Mouse (Mus musculus) kidney, postnatal 0 days (tissue): ENCODE results near the gene Cuedc1. TPM values are rescaled to one million over a fixed set of nuclear protein-coding genes. Genes with fewer than 3 reads are reported as not detected.
A peak's percentile ranks its signal among the peaks of the same experiment; 100 is the strongest.
"Not testable (repeated sequence)": the region's sequence is repeated elsewhere in the genome, so short reads cannot be mapped to it uniquely, and the experiment has no call there.

Source experiments
- ATAC-seq: fragments of 200-750 bp; cut with Nextera tagmentation; replicated peaks from 2 replicates; pipeline ENCODE4 v1.8.0; 2017; ENCODE audit warnings: low read depth, moderate number of reproducible peaks, moderate TSS enrichment, moderate library complexity; ENCODE audit not compliant: low FRiP score
- DNase-seq: peaks from one replicate; pipeline ENCODE4 v3.0.0-alpha.2; 2016; ENCODE audit warnings: low spot score
- H3K27ac ChIP-seq: fragments of 300-500 bp; sonication (generic); 2 replicates; pipeline ENCODE4 v1.5.1; 2014; ENCODE audit warnings: mild to moderate bottlenecking
- H3K27me3 ChIP-seq: fragments of 300-500 bp; sonication (generic); 2 replicates; pipeline ENCODE4 v1.6.1; 2014; ENCODE audit warnings: low read length, mixed read lengths; ENCODE audit not compliant: insufficient read depth
- H3K36me3 ChIP-seq: fragments of 300-500 bp; sonication (generic); 2 replicates; pipeline ENCODE4 v1.6.1; 2014; ENCODE audit warnings: low read length, mixed read lengths; ENCODE audit not compliant: insufficient read depth
- H3K4me1 ChIP-seq: fragments of 300-500 bp; sonication (generic); replicated peaks from 2 replicates; pipeline ENCODE4 v1.6.1; 2014; ENCODE audit warnings: antibody characterized with exemption, low read length, mixed read lengths; ENCODE audit not compliant: insufficient read depth
- H3K4me2 ChIP-seq: fragments of 300-500 bp; sonication (generic); 2 replicates; pipeline ENCODE4 v1.6.1; 2014; ENCODE audit warnings: mild to moderate bottlenecking, low read length, moderate library complexity, mixed read lengths
- H3K4me3 ChIP-seq: fragments of 300-500 bp; sonication (generic); replicated peaks from 2 replicates; pipeline ENCODE4 v1.5.1; 2014; ENCODE audit warnings: low read depth, low read length
- H3K9ac ChIP-seq: fragments of 300-500 bp; sonication (generic); 2 replicates; pipeline ENCODE4 v1.6.1; 2014; ENCODE audit warnings: low read depth, low read length
- H3K9me3 ChIP-seq: fragments of 300-500 bp; sonication (generic); replicated peaks from 2 replicates; pipeline ENCODE4 v1.6.1; 2016; ENCODE audit warnings: low read length, inconsistent platforms, mixed read lengths
- CTCF ChIP-seq: IDR thresholded peaks from 2 replicates; pipeline ENCODE4 v1.5.1; 2016; ENCODE audit warnings: antibody characterized with exemption, low read depth, mild to moderate bottlenecking, moderate library complexity
- WGBS: fragments of 180-500 bp; shearing (Covaris S2); extraction: QIAGEN DNeasy Blood & Tissue Kit; methylation state at CpG from one replicate; pipeline ENCODE4 v1.1.7; 2014; 5-methylcytosine and 5-hydroxymethylcytosine counted together
- polyA plus RNA-seq: library from polyadenylated mRNA; unstranded; fragments of >200 nt; fragmentation: Nextera tagmentation; extraction: Ambion mirVana; gene quantifications from 2 replicates; pipeline ENCODE4 v1.2.1, GENCODE M21; 2015

The Cuedc1 gene
- polyA plus RNA-seq, 1 experiment from 2014 or later = 16.4 TPM

DNA sequence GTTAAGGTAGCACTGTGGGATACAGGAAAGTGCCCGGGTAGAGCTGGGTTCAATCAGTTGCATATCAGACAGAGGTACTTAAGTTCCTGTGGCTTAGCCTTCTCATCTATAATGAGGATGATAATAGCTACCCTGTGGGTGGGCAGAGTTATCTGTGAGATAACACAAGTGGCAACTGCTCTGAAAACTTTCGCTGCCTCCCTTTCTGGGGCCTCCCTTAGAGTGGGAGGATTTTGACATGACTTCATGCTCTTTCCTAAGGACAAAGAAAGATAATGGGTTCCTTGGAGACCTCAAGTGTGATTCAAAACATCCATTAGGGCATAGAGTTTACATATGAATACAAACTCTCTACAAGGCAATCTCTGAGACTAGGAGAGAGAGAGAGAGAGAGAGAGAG lies 104.2 kb downstream of the Cuedc1 start:
- no peak for ATAC-seq
- DNase-seq = no peak
- H3K36me3 ChIP-seq = no peaks in the 10 kb centered on the region
- H3K27ac ChIP-seq = no peak overlapping the region
- no peak overlapping the region for H3K9ac ChIP-seq
- H3K4me1 ChIP-seq = peaks cover 8% of the 10 kb centered on the region
- H3K4me2 ChIP-seq = no peak overlapping the region
- no peaks in the 10 kb centered on the region for H3K27me3 ChIP-seq
- TF ChIP-seq CTCF = no peak
- no peaks in the 10 kb centered on the region for H3K9me3 ChIP-seq
- 27% methylated on average over 2 of the region's 2 CpGs for WGBS
- H3K4me3 ChIP-seq = no peak overlapping the region

DNA sequence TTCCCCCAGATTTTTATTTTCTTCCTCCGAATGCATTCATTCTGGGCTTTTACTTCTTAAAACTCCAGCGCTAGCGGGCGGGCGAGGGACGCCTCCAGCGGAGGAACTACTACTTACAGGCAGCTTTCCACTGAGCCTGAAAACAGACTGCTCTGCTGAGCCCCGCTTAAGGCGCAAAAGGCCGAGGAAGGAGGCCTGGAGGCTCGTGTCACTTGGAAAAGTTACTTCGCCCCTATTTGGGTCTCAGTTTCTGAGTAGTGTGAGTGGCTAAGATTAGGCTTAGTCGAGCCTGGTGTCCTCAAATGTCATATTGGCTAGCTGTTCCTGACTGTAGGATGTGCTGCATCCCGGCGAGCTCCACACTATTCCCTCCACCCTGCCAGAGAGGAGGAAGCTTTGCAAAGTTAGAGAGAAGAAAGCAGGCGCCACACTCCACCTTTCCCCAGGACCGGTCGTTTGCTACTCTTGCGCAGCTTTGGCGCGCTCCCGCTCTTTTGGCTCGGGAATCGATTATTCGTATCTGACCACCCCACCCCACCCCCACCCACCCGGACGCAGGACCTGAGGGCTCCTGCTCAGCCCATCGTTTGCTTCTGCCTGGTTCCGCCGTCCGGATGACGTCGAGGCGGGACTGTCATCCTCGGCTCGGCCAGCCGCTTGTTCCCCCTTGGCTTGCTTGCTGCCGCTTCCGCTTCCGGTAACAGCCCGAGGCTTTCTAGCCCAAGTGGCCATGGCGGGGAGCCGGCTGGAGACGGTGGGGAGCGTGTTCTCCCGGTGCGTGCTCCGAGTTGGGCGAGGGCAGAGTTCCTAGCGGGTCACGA lies 106.1 kb downstream of the Cuedc1 start, which contains the start of gene Mrps23:
Mrps23 (plus strand) TSS at position 677 of the 821 bp plus-strand sequence.
- Histone ChIP-seq H3K27me3 (no peaks in the 10 kb centered on the region), H3K9ac (peak within 1 kb of the TSS; percentile 85), H3K36me3 (0 out of 2 replicates have a peak, but pooled peaks cover 5% of the 10 kb centered on the region), H3K4me1 (peaks cover 8% of the 10 kb centered on the region), H3K4me3 (peak within 1 kb of the TSS; percentile 82), H3K27ac (peak within 1 kb of the TSS; percentile 91), H3K9me3 (no peaks in the 10 kb centered on the region), H3K4me2 (peak within 1 kb of the TSS; percentile 87)
- DNase-seq (peak; percentile 98), ATAC-seq (peak; percentile 91)
- peak; percentile 62 for TF ChIP-seq CTCF
- under 1% methylated on average over 51 of the region's 51 CpGs for WGBS

DNA sequence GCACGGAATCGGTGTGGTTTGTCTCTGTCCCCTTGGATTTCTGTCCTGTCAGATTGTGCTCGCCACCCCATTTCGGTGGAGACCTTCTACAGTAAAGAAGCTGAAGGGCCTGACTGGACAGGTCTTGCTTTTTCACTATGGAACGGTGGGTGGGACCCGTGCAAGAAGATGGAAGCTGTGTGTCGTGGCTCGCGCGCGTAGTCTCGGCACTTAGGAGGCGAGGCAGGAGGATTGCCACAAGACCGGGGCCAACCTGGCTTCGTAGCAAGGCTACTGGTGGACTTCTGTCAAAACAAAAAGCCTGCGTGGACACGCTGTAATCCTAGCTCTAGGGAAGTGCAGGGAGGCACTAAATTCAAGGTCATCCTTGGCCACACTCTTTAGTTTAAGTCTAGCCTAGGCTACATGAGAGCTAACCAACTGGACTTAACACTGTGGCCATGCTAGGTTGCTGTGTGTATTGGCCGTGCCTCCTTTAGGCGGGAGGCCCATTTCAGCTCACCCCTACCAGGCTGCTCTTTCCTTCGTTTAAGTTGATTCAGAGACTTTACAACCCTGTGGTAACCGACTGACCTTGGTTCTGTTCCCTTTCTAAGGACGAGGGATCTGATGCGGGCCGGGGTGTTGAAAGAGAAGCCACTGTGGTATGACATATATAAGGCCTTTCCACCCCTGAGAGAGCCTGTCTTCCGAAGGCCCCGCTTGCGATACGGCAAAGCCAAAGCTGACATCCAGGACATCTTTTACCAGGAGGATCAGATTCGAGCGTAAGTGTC lies 106.9 kb downstream of the Cuedc1 start:
- Histone ChIP-seq H3K27me3 (no peaks in the 10 kb centered on the region), H3K4me1 (peaks cover 8% of the 10 kb centered on the region), H3K27ac (peak overlapping the region; percentile 91), H3K36me3 (peaks cover 9% of the 10 kb centered on the region; the same call in 1 of the 2 replicates), H3K9me3 (no peaks in the 10 kb centered on the region), H3K9ac (peak overlapping the region; percentile 85), H3K4me2 (peak overlapping the region; percentile 87), H3K4me3 (peak overlapping the region; percentile 82)
- no peak for TF ChIP-seq CTCF
- WGBS = 29% methylated on average over 30 of the region's 30 CpGs
- DNase-seq (no peak), ATAC-seq (peak; percentile 31; the same call in 1 of the 2 replicates)

DNA sequence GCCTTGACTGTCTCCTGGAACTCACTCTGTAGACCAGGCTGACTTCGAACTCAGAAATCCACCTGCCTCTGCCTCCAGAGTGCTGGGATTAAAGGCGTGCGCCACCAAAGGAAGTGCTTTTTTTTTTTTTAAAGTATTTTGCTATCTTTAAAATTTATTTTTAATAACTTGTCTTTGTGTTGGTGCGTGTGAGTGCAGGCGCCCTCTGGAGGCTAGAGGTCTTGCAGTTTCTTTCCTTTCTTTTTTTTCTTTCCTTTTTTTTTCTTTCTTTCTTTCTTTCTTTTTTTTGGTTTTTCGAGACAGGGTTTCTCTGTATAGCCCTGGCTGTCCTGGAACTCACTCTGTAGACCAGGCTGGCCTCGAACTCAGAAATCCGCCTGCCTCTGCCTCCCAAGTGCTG lies 108.7 kb downstream of the Cuedc1 start:
- not testable (repeated sequence) for DNase-seq, H3K4me3 ChIP-seq, H3K27me3 ChIP-seq, H3K9ac ChIP-seq, H3K4me2 ChIP-seq, H3K9me3 ChIP-seq, H3K4me1 ChIP-seq, ATAC-seq, H3K27ac ChIP-seq
- H3K36me3 ChIP-seq = peaks cover 22% of the 10 kb centered on the region
- TF ChIP-seq CTCF = peak; percentile 52
- WGBS = 77% methylated on average over 7 of the region's 8 CpGs

DNA sequence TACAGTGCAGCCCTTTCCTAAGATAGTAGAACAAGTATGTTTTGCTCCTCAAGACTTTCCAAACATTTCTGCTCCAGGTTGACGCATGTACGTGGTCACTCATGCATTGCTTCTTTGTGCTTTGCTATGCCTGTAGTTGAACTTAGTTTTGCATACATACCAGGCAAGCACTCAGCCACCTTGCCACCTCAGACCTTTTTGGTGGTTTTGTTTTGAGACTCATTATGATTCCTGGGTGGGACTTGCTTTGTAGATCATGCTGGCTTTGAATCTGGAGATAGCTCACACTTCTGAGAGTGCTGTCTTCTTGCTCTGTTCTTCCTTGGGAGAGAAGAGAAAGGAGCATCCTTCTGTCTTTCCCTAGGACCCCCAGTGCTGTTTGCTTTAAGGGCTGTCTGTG lies 109.8 kb downstream of the Cuedc1 start:
- Histone ChIP-seq H3K9me3 (no peaks in the 10 kb centered on the region), H3K27ac (no peak overlapping the region), H3K4me1 (peaks cover 8% of the 10 kb centered on the region), H3K4me3 (no peak overlapping the region), H3K36me3 (peaks cover 22% of the 10 kb centered on the region), H3K27me3 (no peaks in the 10 kb centered on the region), H3K4me2 (no peak overlapping the region), H3K9ac (no peak overlapping the region)
- DNase-seq (no peak), ATAC-seq (no peak)
- TF ChIP-seq CTCF = no peak
- 77% methylated on average over 2 of the region's 2 CpGs for WGBS

DNA sequence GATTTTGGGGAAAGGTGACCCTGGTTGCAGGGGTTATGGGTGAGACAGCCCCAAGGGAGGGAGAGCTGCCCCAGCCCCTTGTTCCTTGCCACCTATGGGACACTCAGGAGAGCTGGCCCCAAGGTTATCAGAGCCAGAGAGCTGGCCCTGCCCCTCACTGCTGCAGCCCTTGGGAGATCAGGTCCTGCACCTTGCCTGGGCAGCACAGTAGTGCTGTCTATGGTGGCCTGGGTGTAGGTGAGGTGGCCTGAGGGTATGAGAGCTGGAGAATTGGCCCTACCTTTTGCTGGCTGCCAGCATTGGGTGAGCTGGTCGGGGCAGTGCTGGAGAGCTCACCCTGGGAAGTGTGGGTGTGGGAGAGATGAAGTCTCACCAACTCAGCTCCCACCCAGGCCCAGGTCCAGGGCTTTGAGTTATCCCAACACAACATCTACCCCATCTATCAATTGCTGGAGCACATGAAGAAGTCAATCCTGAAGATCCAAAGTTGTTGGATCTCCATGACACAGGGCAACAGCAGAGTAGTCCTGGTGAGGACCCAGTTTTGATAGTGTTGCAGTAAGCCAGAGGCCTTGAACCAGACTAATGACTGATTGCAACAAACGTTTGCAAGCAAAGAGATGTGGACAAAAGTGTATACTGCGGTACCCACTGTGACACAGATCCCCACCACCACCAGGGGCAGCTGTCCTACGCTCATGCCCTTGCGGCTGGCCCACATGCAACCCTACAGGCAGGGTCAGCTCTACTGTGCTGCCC lies 114.1 kb downstream of the Cuedc1 start:
- no peak overlapping the region for H3K27ac ChIP-seq
- no peak overlapping the region for H3K4me2 ChIP-seq
- 84% methylated on average over 5 of the region's 5 CpGs for WGBS
- H3K4me1 ChIP-seq = peaks cover 7% of the 10 kb centered on the region; the same call in 1 of the 2 replicates
- H3K4me3 ChIP-seq = no peak overlapping the region
- H3K36me3 ChIP-seq = peaks cover 22% of the 10 kb centered on the region
- ATAC-seq = no peak
- no peaks in the 10 kb centered on the region for H3K27me3 ChIP-seq
- TF ChIP-seq CTCF = 0 out of 2 replicates have a peak, but pooled peaks have one; percentile 9
- no peak overlapping the region for H3K9ac ChIP-seq
- H3K9me3 ChIP-seq = no peaks in the 10 kb centered on the region
- no peak for DNase-seq
